Mouse (Mus musculus) myocyte (in vitro differentiated cells): ENCODE data around the gene Scml4. TPM values are rescaled to one million over a fixed set of nuclear protein-coding genes. Genes with fewer than 3 reads are reported as not detected.

ENCODE experiments used
- H3K27me3 ChIP-seq: one replicate; pipeline ENCODE4 v1.6.1; 2011; ENCODE audit not compliant: control insufficient read depth, insufficient read depth, insufficient read length
- H3K36me3 ChIP-seq: one replicate; pipeline ENCODE4 v1.6.1; 2011; ENCODE audit not compliant: control insufficient read depth, insufficient read depth
- H3K4me2 ChIP-seq: one replicate; pipeline ENCODE4 v1.6.1; 2011; ENCODE audit warnings: low read depth, control low read depth
- H3K4me3 ChIP-seq: one replicate; pipeline ENCODE4 v1.5.1; 2011; ENCODE audit warnings: mild to moderate bottlenecking, control low read depth, moderate library complexity
- H3K79me2 ChIP-seq: one replicate; pipeline ENCODE4 v1.6.1; 2011; ENCODE audit not compliant: control insufficient read depth, insufficient read depth
- H3ac ChIP-seq: one replicate; pipeline ENCODE4 v1.6.1; 2011; ENCODE audit not compliant: control insufficient read depth, insufficient read length
- CEBPB ChIP-seq: IDR thresholded peaks from 2 replicates; pipeline ENCODE4 v1.6.1; 2011; ENCODE audit warnings: mild to moderate bottlenecking, moderate library complexity; ENCODE audit not compliant: poor library complexity, insufficient read depth, severe bottlenecking
- E2F4 ChIP-seq: IDR thresholded peaks from one replicate; pipeline ENCODE4 v1.6.1; 2011; ENCODE audit warnings: mild to moderate bottlenecking, control low read depth, moderate library complexity; ENCODE audit not compliant: insufficient read depth
- MAX ChIP-seq: IDR thresholded peaks from one replicate; pipeline ENCODE4 v1.6.1; 2011; ENCODE audit warnings: low read depth, mild to moderate bottlenecking, control low read depth
- MYOD1 ChIP-seq, 3 experiments: IDR thresholded peaks; one replicate each; pipeline ENCODE4 v1.6.1; 2011; ENCODE audit warnings: control low read depth in 2 of 3, low read depth in 2 of 3, mild to moderate bottlenecking in 2 of 3, moderate library complexity in 1 of 3; ENCODE audit not compliant: insufficient read length in 2 of 3, control insufficient read depth in 1 of 3
- MYOG ChIP-seq, 3 experiments: IDR thresholded peaks; one replicate each; pipeline ENCODE4 v1.6.1; 2011; ENCODE audit warnings: control low read depth in 2 of 3, low read depth in 2 of 3, mild to moderate bottlenecking in 2 of 3; ENCODE audit not compliant: insufficient read length in 2 of 3, control insufficient read depth in 1 of 3, insufficient read depth in 1 of 3
- POLR2A ChIP-seq: IDR thresholded peaks from one replicate; pipeline ENCODE4 v1.6.1; 2011; ENCODE audit warnings: low read depth, mild to moderate bottlenecking, control low read depth, moderate library complexity; ENCODE audit not compliant: insufficient read length
- POLR2AphosphoS2 ChIP-seq: IDR thresholded peaks from one replicate; pipeline ENCODE4 v1.6.1; 2011; ENCODE audit warnings: low read depth, control low read depth; ENCODE audit not compliant: insufficient read length
- REST ChIP-seq: IDR thresholded peaks from one replicate; pipeline ENCODE4 v1.6.1; 2011; ENCODE audit warnings: mild to moderate bottlenecking, control low read depth, moderate library complexity; ENCODE audit not compliant: insufficient read depth, insufficient read length
- SRF ChIP-seq: IDR thresholded peaks from one replicate; pipeline ENCODE4 v1.6.1; 2011; ENCODE audit warnings: low read depth; ENCODE audit not compliant: control insufficient read depth, insufficient read length
- TCF12 ChIP-seq: IDR thresholded peaks from one replicate; pipeline ENCODE4 v1.6.1; 2011; ENCODE audit warnings: mild to moderate bottlenecking, control low read depth; ENCODE audit not compliant: poor library complexity, insufficient read depth, severe bottlenecking
- TCF3 ChIP-seq: IDR thresholded peaks from one replicate; pipeline ENCODE4 v1.6.1; 2011; ENCODE audit warnings: low read depth, control low read depth; ENCODE audit not compliant: insufficient read length
- USF1 ChIP-seq: IDR thresholded peaks from one replicate; pipeline ENCODE4 v1.6.1; 2011; ENCODE audit warnings: low read depth, mild to moderate bottlenecking, control low read depth, moderate library complexity
- polyA plus RNA-seq: library from polyadenylated mRNA; unstranded; fragments of >200 nt; fragmentation: generic; extraction: Trizol; gene quantifications from one replicate; pipeline ENCODE4 v1.2.1, GENCODE M21; 2012; ENCODE audit warnings: missing spikeins

Gene Scml4
- polyA plus RNA-seq, 1 experiment = 5.7 TPM

DNA sequence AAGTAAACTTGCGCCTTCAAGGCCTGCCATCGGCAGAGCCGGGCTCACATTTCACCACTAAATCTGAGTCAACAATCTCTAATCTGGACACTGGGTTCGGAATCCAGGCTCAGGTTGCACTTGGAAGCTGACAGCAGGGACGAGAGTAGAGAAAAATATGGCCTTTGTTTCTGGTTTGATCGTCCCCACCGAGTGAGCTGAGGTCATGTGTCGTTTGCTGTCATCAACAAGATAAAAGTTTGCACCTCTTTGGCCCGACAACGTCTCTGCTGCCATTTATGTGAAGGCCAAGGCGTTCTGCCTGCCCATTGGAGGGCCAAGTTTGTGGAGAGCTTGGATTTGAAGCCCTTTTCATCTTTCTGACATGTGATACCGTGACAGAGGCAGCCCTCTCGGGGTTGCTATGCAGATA is 135.3 kb downstream of the Scml4 start:
- no peak overlapping the region for H3K4me3 ChIP-seq
- peak overlapping the region; percentile 57 for H3K4me2 ChIP-seq
- no peaks in the 10 kb centered on the region for H3K27me3 ChIP-seq
- TF ChIP-seq E2F4 (no peak), POLR2A (no peak), TCF12 (no peak), MAX (no peak), TCF3 (no peak), REST (no peak), USF1 (no peak)
- no peak overlapping the region for H3ac ChIP-seq
- H3K36me3 ChIP-seq = no peaks in the 10 kb centered on the region
- H3K79me2 ChIP-seq = no peaks in the 10 kb centered on the region

- Histone ChIP-seq H3K79me2 (no peaks in the 10 kb centered on the region), H3ac (no peak overlapping the region), H3K4me3 (no peak overlapping the region), H3K27me3 (no peaks in the 10 kb centered on the region), H3K4me2 (no peak overlapping the region), H3K36me3 (no peaks in the 10 kb centered on the region)
- no peak for TF ChIP-seq CEBPB
These were observed 137.1 kb downstream of the Scml4 start for GRCm38 (mm10) chr10:42997278-42997677.

DNA sequence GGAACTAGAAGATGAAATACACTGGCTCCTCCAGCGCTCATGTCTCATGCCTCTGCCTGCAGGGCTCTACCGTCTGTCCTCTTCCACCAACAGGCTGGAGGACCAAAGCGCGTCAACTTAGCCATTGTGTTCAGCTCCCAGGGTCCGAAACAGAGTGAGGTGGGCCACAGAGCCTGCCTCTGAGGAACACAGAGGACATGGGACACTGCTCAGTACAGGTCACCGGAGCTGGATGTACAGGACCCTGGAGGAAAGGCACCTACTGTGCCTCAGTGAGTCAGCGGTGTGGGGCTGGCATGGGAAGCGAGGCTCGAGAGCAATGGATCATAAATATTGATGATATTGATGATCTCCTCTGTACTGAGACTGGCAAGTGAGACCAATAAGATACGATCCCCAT is 139.2 kb downstream of the Scml4 start:
- Histone ChIP-seq H3K36me3 (no peaks in the 10 kb centered on the region), H3K4me2 (no peak overlapping the region), H3K4me3 (no peak overlapping the region), H3K27me3 (no peaks in the 10 kb centered on the region), H3K79me2 (no peaks in the 10 kb centered on the region), H3ac (no peak overlapping the region)
- TF ChIP-seq SRF = no peak
- no peak for TF ChIP-seq REST
- no peak for TF ChIP-seq MYOG (IDR thresholded peaks at IDR 0.05; ENCODE audit: control insufficient read depth in 1 of 3, insufficient read depth in 1 of 3, insufficient read length in 2 of 3, low read depth in 2 of 3)
- no peak for TF ChIP-seq MYOD1 (IDR thresholded peaks at IDR 0.05; ENCODE audit: control insufficient read depth in 1 of 3, insufficient read length in 2 of 3, low read depth in 2 of 3)
- TF ChIP-seq TCF12 = no peak
- no peak for TF ChIP-seq USF1
- TF ChIP-seq MAX = no peak
- TF ChIP-seq POLR2A = no peak
- no peak for TF ChIP-seq E2F4
- no peak for TF ChIP-seq TCF3
- TF ChIP-seq POLR2AphosphoS2 = no peak
- no peak for TF ChIP-seq CEBPB

- no peak overlapping the region for H3ac ChIP-seq
- TF ChIP-seq POLR2AphosphoS2 (no peak), TCF3 (no peak), CEBPB (no peak), TCF12 (no peak), MAX (no peak), SRF (no peak), POLR2A (no peak), MYOG (IDR thresholded peaks at IDR 0.05; ENCODE audit: control insufficient read depth in 1 of 3, insufficient read depth in 1 of 3, insufficient read length in 2 of 3, low read depth in 2 of 3) (no peak)
- no peaks in the 10 kb centered on the region for H3K36me3 ChIP-seq
- no peak overlapping the region for H3K4me3 ChIP-seq
- H3K79me2 ChIP-seq = no peaks in the 10 kb centered on the region
- no peaks in the 10 kb centered on the region for H3K27me3 ChIP-seq
- no peak overlapping the region for H3K4me2 ChIP-seq
These were observed 141.3 kb downstream of the Scml4 start for GRCm38 (mm10) chr10:43001433-43001832.

DNA sequence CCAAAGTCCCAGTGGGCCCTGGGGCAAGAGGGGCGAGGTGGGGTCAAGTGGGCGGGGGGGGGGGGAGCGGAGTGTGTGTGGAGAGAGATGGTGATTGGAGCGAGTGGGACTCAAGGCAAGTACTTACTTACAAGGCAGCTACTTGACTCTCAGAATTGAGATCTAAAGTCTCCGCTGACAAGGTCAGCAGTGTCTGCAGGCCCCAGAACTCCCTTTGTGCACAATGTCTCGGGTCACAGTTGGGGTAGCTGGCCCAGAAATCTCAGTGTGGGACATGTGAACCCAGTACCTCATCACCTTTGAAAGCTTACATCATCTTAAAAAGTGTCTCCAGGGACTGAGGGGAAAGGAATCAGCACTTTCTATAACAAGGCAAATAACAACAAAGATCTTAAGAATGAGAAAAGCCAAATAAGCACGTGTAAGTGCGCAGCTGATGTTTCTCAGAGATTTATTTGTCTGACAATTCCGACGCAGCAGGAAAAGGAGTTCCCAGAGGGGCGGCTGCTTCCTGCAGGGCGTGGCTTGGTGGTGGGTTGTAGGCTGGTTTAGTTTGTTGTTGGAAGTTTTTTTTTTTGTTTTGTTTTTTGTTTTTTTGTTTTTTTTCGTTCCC is 142.0 kb downstream of the Scml4 start:
- no peak overlapping the region for H3K4me2 ChIP-seq
- H3K36me3 ChIP-seq = no peaks in the 10 kb centered on the region
- H3K4me3 ChIP-seq = no peak overlapping the region
- TF ChIP-seq MAX = no peak
- TF ChIP-seq CEBPB = no peak
- no peak for TF ChIP-seq POLR2AphosphoS2
- no peak for TF ChIP-seq MYOD1 (IDR thresholded peaks at IDR 0.05; ENCODE audit: control insufficient read depth in 1 of 3, insufficient read length in 2 of 3, low read depth in 2 of 3)
- TF ChIP-seq MYOG (IDR thresholded peaks at IDR 0.05; ENCODE audit: control insufficient read depth in 1 of 3, insufficient read depth in 1 of 3, insufficient read length in 2 of 3, low read depth in 2 of 3) = no peak
- no peak for TF ChIP-seq TCF12
- no peak for TF ChIP-seq SRF
- TF ChIP-seq TCF3 = no peak
- no peak for TF ChIP-seq E2F4
- TF ChIP-seq REST = no peak
- TF ChIP-seq USF1 = no peak
- TF ChIP-seq POLR2A = no peak
- H3K79me2 ChIP-seq = no peaks in the 10 kb centered on the region
- H3K27me3 ChIP-seq = no peaks in the 10 kb centered on the region
- H3ac ChIP-seq = no peak overlapping the region
